Mouse (Mus musculus): ENCODE data around the gene Odf2.

Gene Odf2

GRCm38 (mm10) chr2:29931194-29931593, 42.2 kb downstream of the Odf2 start:
- in situ Hi-C loops (cut with MboI, MseI) = loop anchor here (10.0 kb wide), 1 partner anchor 894 kb away; no protein-coding TSS in a partner anchor

GRCm38 (mm10) chr2:29934906-29935599, 46.0 kb downstream of the Odf2 start, which contains the start of gene Gle1:
Gle1 (plus strand) TSS chr2:29935426.
- in situ Hi-C loops (cut with MboI, MseI) = loop anchor here (10.0 kb wide), 1 partner anchor 890 kb away; no protein-coding TSS in a partner anchor

GRCm38 (mm10) chr2:29940073-29940472, 51.1 kb downstream of the Odf2 start:
- in situ Hi-C loops (cut with MboI, MseI) = no loop called here

- in situ Hi-C loops (cut with MboI, MseI) = no loop called here
Observed at GRCm38 (mm10) chr2:29940826-29941225, 51.8 kb downstream of the Odf2 start.

GRCm38 (mm10) chr2:29944723-29945122, 55.7 kb downstream of the Odf2 start:
- in situ Hi-C loops (cut with MboI, MseI) = no loop called here

- in situ Hi-C loops (cut with MboI, MseI) = no loop called here
Observed at GRCm38 (mm10) chr2:29948896-29949295, 59.9 kb downstream of the Odf2 start.

- in situ Hi-C loops (cut with MboI, MseI) = no loop called here
Observed at GRCm38 (mm10) chr2:29961246-29961645, 72.2 kb downstream of the Odf2 start.

- in situ Hi-C loops (cut with MboI, MseI) = no loop called here
Observed at GRCm38 (mm10) chr2:29964354-29965249, 75.6 kb downstream of the Odf2 start.

GRCm38 (mm10) chr2:29965250-29965843, 76.3 kb downstream of the Odf2 start, which contains the start of gene Sptan1:
Sptan1 (plus strand) TSS chr2:29965560.
- in situ Hi-C loops (cut with MboI, MseI) = no loop called here

GRCm38 (mm10) chr2:29965906-29966305, 76.9 kb downstream of the Odf2 start:
- in situ Hi-C loops (cut with MboI, MseI) = no loop called here

- in situ Hi-C loops (cut with MboI, MseI) = no loop called here
Observed at GRCm38 (mm10) chr2:29966826-29967225, 77.8 kb downstream of the Odf2 start.

GRCm38 (mm10) chr2:29967768-29968167, 78.7 kb downstream of the Odf2 start:
- in situ Hi-C loops (cut with MboI, MseI) = no loop called here

GRCm38 (mm10) chr2:29968638-29969037, 79.6 kb downstream of the Odf2 start:
- in situ Hi-C loops (cut with MboI, MseI) = no loop called here

GRCm38 (mm10) chr2:29971838-29972635, 83.0 kb downstream of the Odf2 start:
- in situ Hi-C loops (cut with MboI, MseI) = no loop called here

- in situ Hi-C loops (cut with MboI, MseI) = no loop called here
Observed at GRCm38 (mm10) chr2:29973525-29973924, 84.5 kb downstream of the Odf2 start.

GRCm38 (mm10) chr2:29977307-29977706, 88.3 kb downstream of the Odf2 start:
- in situ Hi-C loops (cut with MboI, MseI) = no loop called here

GRCm38 (mm10) chr2:29980661-29981060, 91.6 kb downstream of the Odf2 start:
- in situ Hi-C loops (cut with MboI, MseI) = no loop called here
